Mouse (Mus musculus): ENCODE data around the gene Vmn2r100.

DNA sequence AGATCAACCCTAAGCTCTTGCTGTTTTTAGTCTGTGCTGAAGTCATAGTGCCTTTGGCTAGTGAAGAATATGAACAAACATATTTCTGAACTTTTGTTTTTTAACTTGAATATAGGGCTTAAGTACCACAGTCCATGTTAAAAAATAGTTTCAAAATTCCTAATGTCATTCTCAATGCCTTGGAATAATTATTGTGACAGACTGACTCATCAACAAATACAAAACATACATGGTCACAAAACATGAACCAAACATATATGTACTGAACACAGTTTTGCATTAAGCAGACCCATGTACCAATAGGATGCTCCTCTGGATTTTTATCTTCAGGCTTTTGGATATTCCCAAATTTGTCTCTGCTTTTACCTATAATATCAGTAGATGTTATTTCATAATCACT is 72.4 kb downstream of the Vmn2r100 start, which contains the start of gene Vmn2r101:
- TF ChIP-seq POLR2A (IDR thresholded peaks at IDR 0.05; ENCODE audit: insufficient read depth, low read depth, low read length) (no peak), CTCF (IDR thresholded peaks at IDR 0.05; ENCODE audit: insufficient read depth, low read depth, low read length) (no peak)

All from olfactory bulb, adult 2 months (tissue).